Mouse (Mus musculus) kidney, embryonic 16.5 days (tissue): Measurements from ENCODE around the gene Tchp. TPM values are rescaled to one million over a fixed set of nuclear protein-coding genes. Genes with fewer than 3 reads are reported as not detected.
A peak's percentile ranks its signal among the peaks of the same experiment; 100 is the strongest.

Experiments
- ATAC-seq: fragments of 200-750 bp; cut with Nextera tagmentation; 2 replicates; pipeline ENCODE4 v1.8.0; 2017; ENCODE audit warnings: moderate TSS enrichment; ENCODE audit not compliant: low FRiP score, low TSS enrichment
- H3K27ac ChIP-seq: fragments of 300-500 bp; sonication (generic); 2 replicates; pipeline ENCODE4 v1.5.1; 2014; ENCODE audit warnings: low read length
- H3K27me3 ChIP-seq: fragments of 300-500 bp; sonication (generic); 2 replicates; pipeline ENCODE4 v1.6.1; 2014; ENCODE audit warnings: low read length, control low read depth, mixed read lengths; ENCODE audit not compliant: insufficient read depth
- H3K36me3 ChIP-seq: fragments of 300-500 bp; sonication (generic); 2 replicates; pipeline ENCODE4 v1.6.1; 2014; ENCODE audit warnings: low read length, control low read depth, mixed read lengths; ENCODE audit not compliant: insufficient read depth
- H3K4me1 ChIP-seq: fragments of 300-500 bp; sonication (generic); 2 replicates; pipeline ENCODE4 v1.6.1; 2014; ENCODE audit warnings: low read length, control low read depth, mixed read lengths; ENCODE audit not compliant: insufficient read depth
- H3K4me2 ChIP-seq: fragments of 300-500 bp; sonication (generic); replicated peaks from 2 replicates; pipeline ENCODE4 v1.6.1; 2014; ENCODE audit warnings: low read depth, low read length
- H3K4me3 ChIP-seq: fragments of 300-500 bp; sonication (generic); 2 replicates; pipeline ENCODE4 v1.5.1; 2014; ENCODE audit warnings: mild to moderate bottlenecking, low read length
- H3K9ac ChIP-seq: fragments of 300-500 bp; sonication (generic); replicated peaks from 2 replicates; pipeline ENCODE4 v1.6.1; 2014; ENCODE audit warnings: low read length
- H3K9me3 ChIP-seq: fragments of 300-500 bp; sonication (generic); 2 replicates; pipeline ENCODE4 v1.6.1; 2016; ENCODE audit warnings: low read length, control low read depth
- WGBS: fragments of 180-500 bp; shearing (Covaris S2); extraction: QIAGEN DNeasy Blood & Tissue Kit; methylation state at CpG from one replicate; pipeline ENCODE4 v1.1.7; 2014; 5-methylcytosine and 5-hydroxymethylcytosine counted together
- polyA plus RNA-seq: library from polyadenylated mRNA; unstranded; fragments of >200 nt; fragmentation: Nextera tagmentation; extraction: Ambion mirVana; gene quantifications from 2 replicates; pipeline ENCODE4 v1.2.1, GENCODE M21; 2015

Tchp gene
- polyA plus RNA-seq, 1 experiment from 2014 or later: 15.5 TPM

- WGBS: 82% methylated on average over 8 of the region's 8 CpGs
Observed at GRCm38 (mm10) chr5:114674594-114674993, 33.0 kb upstream of the Tchp start.

DNA sequence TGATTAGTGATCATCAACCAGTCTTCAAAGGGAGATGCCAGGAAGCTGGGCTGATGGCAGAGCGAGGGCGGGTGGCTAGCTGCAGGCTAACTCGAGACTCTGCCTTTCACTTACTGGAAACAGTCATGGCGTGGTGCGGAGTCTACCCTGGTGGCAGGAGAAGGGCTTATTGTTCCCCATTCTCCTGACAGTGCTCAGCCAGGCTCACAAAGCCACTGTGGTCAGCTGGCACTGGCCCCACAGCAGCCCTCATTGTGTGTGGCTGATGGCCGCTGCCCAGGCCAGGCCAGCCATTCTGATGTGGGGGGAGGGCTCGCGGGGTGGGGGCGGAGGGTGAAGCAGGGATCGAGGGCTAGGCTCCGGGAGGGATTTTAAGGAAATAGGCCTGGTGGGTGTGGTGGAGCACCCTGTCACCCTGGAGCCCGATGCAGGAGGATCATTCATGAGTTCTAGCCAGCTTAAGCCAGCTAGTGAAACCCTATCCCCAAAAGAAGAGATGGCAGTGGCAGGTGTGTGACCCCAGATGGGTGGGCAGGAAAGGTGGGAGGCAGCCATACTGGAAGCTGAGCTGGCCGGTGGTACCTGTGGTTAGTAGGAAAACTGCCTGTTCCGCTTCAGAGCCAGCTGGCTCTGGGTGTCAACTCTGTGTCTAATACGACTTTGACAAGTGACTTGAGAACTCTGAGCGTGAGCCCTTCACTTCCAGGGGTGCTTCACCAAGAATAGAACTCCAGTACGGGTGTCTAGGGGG, 27.5 kb upstream of the Tchp start:
- peaks cover 14% of the 10 kb centered on the region; the same call in 1 of the 2 replicates for H3K36me3 ChIP-seq
- H3K27ac ChIP-seq: peak overlapping the region; percentile 51
- peaks cover 46% of the 10 kb centered on the region for H3K4me1 ChIP-seq
- H3K4me3 ChIP-seq: no peak overlapping the region
- WGBS: 55% methylated on average over 17 of the region's 17 CpGs
- H3K9ac ChIP-seq: no peak overlapping the region
- H3K9me3 ChIP-seq: no peaks in the 10 kb centered on the region
- no peak for ATAC-seq
- H3K27me3 ChIP-seq: no peaks in the 10 kb centered on the region
- no peak overlapping the region for H3K4me2 ChIP-seq

More at GRCm38 (mm10) chr5:114674594-114674993, 33.0 kb upstream of the Tchp start:
- Histone ChIP-seq H3K36me3 (peaks cover 26% of the 10 kb centered on the region; the same call in 1 of the 2 replicates), H3K4me1 (peaks cover 3% of the 10 kb centered on the region; the same call in 1 of the 2 replicates), H3K9me3 (no peaks in the 10 kb centered on the region), H3K27me3 (no peaks in the 10 kb centered on the region), H3K4me2 (no peak overlapping the region), H3K4me3 (no peak overlapping the region), H3K9ac (no peak overlapping the region), H3K27ac (no peak overlapping the region)
- ATAC-seq: no peak

DNA sequence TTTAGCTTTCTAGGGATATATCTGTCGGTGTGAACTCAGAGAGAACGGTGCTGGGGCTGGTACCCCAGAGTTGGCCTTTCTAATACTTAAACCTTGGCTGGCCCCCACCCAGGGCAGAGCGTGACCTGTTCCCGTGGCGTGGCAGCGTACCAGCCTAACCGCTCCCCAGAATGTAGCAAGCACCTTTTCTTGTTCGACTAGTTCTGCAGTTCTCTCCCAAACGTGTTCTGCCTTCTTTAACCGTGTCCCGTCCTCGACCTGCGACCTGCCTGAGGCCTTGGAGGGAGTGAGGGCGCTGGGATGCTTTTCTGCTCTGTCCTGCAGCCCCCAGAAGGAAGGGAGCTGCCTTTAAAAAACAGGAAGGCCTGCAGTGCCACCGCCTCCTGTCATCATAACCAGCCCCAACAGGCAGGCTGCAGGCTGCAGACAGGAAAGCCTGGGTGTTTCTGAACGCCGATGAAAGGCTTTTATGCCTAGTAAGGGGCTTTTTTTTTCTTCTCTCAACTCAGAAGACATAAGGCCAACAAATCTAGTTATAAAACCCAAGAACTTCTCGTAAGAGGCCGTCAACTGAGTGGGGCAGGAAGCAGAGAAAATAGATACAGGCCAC, 26.8 kb upstream of the Tchp start:
- no peak for ATAC-seq
- H3K9me3 ChIP-seq: no peaks in the 10 kb centered on the region
- no peak overlapping the region for H3K4me3 ChIP-seq
- no peak overlapping the region for H3K4me2 ChIP-seq
- no peaks in the 10 kb centered on the region for H3K27me3 ChIP-seq
- H3K27ac ChIP-seq: peak overlapping the region; percentile 51
- WGBS: 45% methylated on average over 19 of the region's 19 CpGs
- H3K4me1 ChIP-seq: peaks cover 46% of the 10 kb centered on the region
- H3K36me3 ChIP-seq: peaks cover 14% of the 10 kb centered on the region; the same call in 1 of the 2 replicates
- no peak overlapping the region for H3K9ac ChIP-seq

DNA sequence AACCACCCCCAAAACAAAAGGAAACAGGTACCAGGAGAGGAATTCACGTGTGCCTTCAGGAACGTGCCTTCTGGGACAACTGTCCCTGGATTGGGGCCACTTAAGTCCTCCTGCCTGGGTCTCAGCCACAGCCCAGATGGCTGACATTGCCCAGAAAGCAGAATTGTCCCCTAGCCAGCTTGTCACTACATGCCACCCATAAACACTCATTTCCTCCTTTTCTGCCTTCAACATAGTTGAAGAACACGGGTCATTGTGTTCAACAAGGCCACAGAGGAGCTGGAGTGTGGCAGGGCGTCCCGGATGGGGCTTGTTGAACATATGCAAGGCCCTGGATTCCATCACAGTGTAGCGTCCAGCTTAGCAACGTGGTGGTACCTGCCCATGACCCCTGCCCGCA, 25.8 kb upstream of the Tchp start:
- no peak overlapping the region for H3K4me3 ChIP-seq
- H3K27me3 ChIP-seq: no peaks in the 10 kb centered on the region
- no peak overlapping the region for H3K4me2 ChIP-seq
- peak overlapping the region; percentile 0; the same call in 1 of the 2 replicates for H3K27ac ChIP-seq
- peaks cover 46% of the 10 kb centered on the region for H3K4me1 ChIP-seq
- H3K9ac ChIP-seq: no peak overlapping the region
- ATAC-seq: no peak
- 0 out of 2 replicates have a peak, but pooled peaks cover 6% of the 10 kb centered on the region for H3K36me3 ChIP-seq
- no peaks in the 10 kb centered on the region for H3K9me3 ChIP-seq
- WGBS: 57% methylated on average over 8 of the region's 8 CpGs

GRCm38 (mm10) chr5:114685986-114686385, 21.6 kb upstream of the Tchp start:
- no peak overlapping the region for H3K4me2 ChIP-seq
- H3K4me1 ChIP-seq: peaks cover 48% of the 10 kb centered on the region
- no peak overlapping the region for H3K9ac ChIP-seq
- H3K4me3 ChIP-seq: no peak overlapping the region
- no peak for ATAC-seq
- H3K27me3 ChIP-seq: no peaks in the 10 kb centered on the region
- H3K36me3 ChIP-seq: no peaks in the 10 kb centered on the region
- H3K9me3 ChIP-seq: no peaks in the 10 kb centered on the region
- H3K27ac ChIP-seq: no peak overlapping the region
- 89% methylated on average over 5 of the region's 5 CpGs for WGBS

DNA sequence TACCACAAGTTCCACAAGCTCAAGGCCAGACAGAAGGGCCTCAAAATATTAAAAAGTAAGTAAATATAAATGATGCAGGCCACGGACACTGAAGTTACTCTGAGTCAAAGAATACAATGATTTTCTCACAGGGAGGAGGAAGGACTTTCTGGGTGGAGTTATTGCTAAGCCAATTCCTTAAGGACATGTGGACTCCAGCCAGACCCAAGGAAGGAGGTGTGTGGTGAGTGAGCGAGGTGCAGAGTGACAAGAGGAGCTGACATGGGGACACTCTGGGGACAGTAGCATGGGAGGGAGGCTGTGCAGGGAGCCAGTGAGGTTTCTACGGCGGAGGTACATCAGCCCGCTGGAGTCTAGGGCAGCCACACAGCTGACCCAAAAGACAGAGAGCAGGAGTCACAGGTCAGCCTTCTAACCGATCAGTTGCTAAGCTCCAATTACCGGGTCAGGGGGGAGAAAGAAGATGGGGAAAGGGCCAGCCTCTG, 20.8 kb upstream of the Tchp start:
- Histone ChIP-seq H3K9ac (no peak overlapping the region), H3K9me3 (no peaks in the 10 kb centered on the region), H3K27me3 (no peaks in the 10 kb centered on the region), H3K4me1 (peaks cover 45% of the 10 kb centered on the region), H3K27ac (no peak overlapping the region), H3K4me3 (no peak overlapping the region), H3K36me3 (no peaks in the 10 kb centered on the region), H3K4me2 (no peak overlapping the region)
- ATAC-seq: no peak
- 50% methylated on average over 7 of the region's 7 CpGs for WGBS

DNA sequence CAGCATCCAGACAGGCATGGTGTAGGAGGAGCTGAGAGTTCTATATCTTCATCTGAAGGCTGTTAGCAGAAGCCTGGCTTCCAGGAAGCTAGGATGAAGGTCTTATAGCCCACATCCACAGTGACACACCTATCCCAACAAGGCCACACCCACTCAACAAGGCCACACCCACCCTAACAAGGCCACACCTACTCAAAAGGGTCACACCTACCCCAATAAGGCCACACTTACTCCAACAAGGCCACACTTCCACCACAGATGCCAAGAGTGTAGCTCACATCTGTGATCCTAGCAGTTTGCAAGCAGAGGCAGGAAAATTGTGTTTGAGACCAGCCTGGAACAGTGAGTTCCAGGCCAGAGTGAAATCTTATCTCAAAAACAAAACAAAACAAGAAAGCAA, 19.7 kb upstream of the Tchp start:
- Histone ChIP-seq H3K4me3 (no peak overlapping the region), H3K36me3 (no peaks in the 10 kb centered on the region), H3K27me3 (no peaks in the 10 kb centered on the region), H3K27ac (no peak overlapping the region), H3K9me3 (no peaks in the 10 kb centered on the region), H3K9ac (no peak overlapping the region), H3K4me2 (no peak overlapping the region), H3K4me1 (peaks cover 36% of the 10 kb centered on the region)
- ATAC-seq: no peak

DNA sequence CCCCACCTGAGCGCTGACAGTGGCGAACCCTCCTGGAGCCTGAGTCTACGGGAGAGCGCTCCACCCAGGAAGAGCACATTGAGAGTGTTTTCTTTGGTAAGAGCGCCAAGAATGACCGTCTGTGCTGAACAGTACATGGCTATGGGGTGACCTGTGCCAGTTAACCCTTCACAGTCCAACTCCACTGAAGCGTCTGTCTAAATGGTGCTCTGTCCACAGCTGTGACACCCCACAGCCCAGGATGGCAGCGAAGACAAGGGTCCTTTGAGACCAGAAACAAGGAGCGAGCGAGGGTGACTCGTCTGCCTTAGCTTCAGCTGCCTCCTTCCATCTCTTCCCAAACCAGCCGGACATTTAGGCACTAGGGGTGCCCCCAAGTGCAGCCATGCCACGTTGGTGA, 18.9 kb upstream of the Tchp start:
- H3K4me2 ChIP-seq: no peak overlapping the region
- no peak overlapping the region for H3K9ac ChIP-seq
- no peaks in the 10 kb centered on the region for H3K27me3 ChIP-seq
- no peaks in the 10 kb centered on the region for H3K36me3 ChIP-seq
- H3K4me1 ChIP-seq: peaks cover 28% of the 10 kb centered on the region
- H3K27ac ChIP-seq: no peak overlapping the region
- no peak overlapping the region for H3K4me3 ChIP-seq
- WGBS: 77% methylated on average over 13 of the region's 13 CpGs
- no peaks in the 10 kb centered on the region for H3K9me3 ChIP-seq
- ATAC-seq: no peak

DNA sequence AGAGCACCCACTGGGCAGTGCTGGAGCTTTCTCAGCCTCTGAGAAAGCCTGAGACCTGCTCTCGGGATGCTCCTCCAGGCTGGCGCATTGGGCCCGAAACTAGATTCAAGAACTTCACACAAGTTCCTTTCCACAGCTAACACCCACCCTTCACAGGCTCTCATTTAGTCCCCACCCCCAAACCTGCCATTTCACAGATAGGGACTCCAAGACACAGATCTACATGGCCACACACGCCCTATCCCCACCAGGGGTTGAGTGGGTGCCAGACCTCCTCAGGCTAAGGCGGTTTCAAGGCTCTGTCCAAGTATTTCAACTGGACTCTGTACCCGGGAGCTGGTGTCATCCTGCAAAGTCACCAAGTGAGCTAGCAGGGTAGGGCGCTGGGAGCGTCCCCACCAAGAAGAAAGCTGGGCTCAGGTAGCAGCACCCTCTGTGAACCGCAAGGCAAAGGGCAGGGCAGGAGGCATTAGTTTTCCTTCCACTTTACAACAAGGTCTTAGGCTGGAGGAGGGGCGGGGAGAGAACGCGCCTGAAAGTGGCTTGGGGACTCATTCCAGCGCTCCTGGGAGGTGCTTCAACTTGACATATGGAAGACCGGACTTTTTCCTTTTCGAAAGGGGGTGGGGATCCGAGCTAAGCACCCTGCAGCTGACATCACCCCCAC, 17.7 kb upstream of the Tchp start:
- H3K36me3 ChIP-seq: no peaks in the 10 kb centered on the region
- ATAC-seq: peak; percentile 40; the same call in 1 of the 2 replicates

More for the DNA sequence above, 17.7 kb upstream of the Tchp start:
- peaks cover 21% of the 10 kb centered on the region for H3K4me1 ChIP-seq
- WGBS: 17% methylated on average over 16 of the region's 16 CpGs
- H3K27ac ChIP-seq: no peak overlapping the region
- H3K9me3 ChIP-seq: no peaks in the 10 kb centered on the region
- no peaks in the 10 kb centered on the region for H3K27me3 ChIP-seq
- H3K4me3 ChIP-seq: peak overlapping the region; percentile 65
- peak overlapping the region; percentile 93 for H3K4me2 ChIP-seq
- peak overlapping the region; percentile 86 for H3K9ac ChIP-seq
